Mouse (Mus musculus): ENCODE data around the gene Mgat1. TPM values are rescaled to one million over a fixed set of nuclear protein-coding genes. Genes with fewer than 3 reads are reported as not detected.
"Not testable (repeated sequence)": the region's sequence is repeated elsewhere in the genome, so short reads cannot be mapped to it uniquely, and the experiment has no call there.

Gene Mgat1
- polyA plus RNA-seq, 1 experiment from 2014 or later: 56.3 TPM

- Histone ChIP-seq H3K9me3 (no peaks in the 10 kb centered on the region), H3K27ac (no peak overlapping the region), H3K4me1 (no peaks in the 10 kb centered on the region), H3K4me2 (replicated peaks) (no peak overlapping the region), H3K9ac (no peak overlapping the region), H3K4me3 (no peak overlapping the region), H3K36me3 (peaks cover 20% of the 10 kb centered on the region), H3K27me3 (no peaks in the 10 kb centered on the region)
- 86% methylated on average over 15 of the region's 15 CpGs for WGBS
- no peak for ATAC-seq (ENCODE audit: low FRiP score, low read depth)
Observed at GRCm38 (mm10) chr11:49267970-49268579, 24.1 kb downstream of the Mgat1 start.

GRCm38 (mm10) chr11:49269761-49270160, 25.8 kb downstream of the Mgat1 start:
- WGBS: 93% methylated on average over 9 of the region's 9 CpGs
- Histone ChIP-seq H3K9me3 (no peaks in the 10 kb centered on the region), H3K4me2 (replicated peaks) (no peak overlapping the region), H3K36me3 (peaks cover 6% of the 10 kb centered on the region), H3K27ac (no peak overlapping the region), H3K4me1 (no peaks in the 10 kb centered on the region), H3K9ac (no peak overlapping the region), H3K4me3 (no peak overlapping the region), H3K27me3 (no peaks in the 10 kb centered on the region)
- no peak for ATAC-seq (ENCODE audit: low FRiP score, low read depth)

- no peaks in the 10 kb centered on the region for H3K9me3 ChIP-seq
- ATAC-seq (ENCODE audit: low FRiP score, low read depth): no peak
- no peaks in the 10 kb centered on the region for H3K27me3 ChIP-seq
- 93% methylated on average over 4 of the region's 4 CpGs for whole genome bisulfite sequencing
- H3K4me3 ChIP-seq: no peak overlapping the region
- H3K36me3 ChIP-seq: peaks cover under 1% of the 10 kb centered on the region; the same call in 1 of the 2 replicates
- H3K27ac ChIP-seq: no peak overlapping the region
- H3K4me2 ChIP-seq (replicated peaks): no peak overlapping the region
- no peak overlapping the region for H3K9ac ChIP-seq
- no peaks in the 10 kb centered on the region for H3K4me1 ChIP-seq
Observed at GRCm38 (mm10) chr11:49270368-49270767, 26.4 kb downstream of the Mgat1 start.

- Histone ChIP-seq H3K4me1 (no peaks in the 10 kb centered on the region), H3K9ac (no peak overlapping the region), H3K4me2 (replicated peaks) (no peak overlapping the region), H3K36me3 (no peaks in the 10 kb centered on the region), H3K27ac (no peak overlapping the region), H3K9me3 (no peaks in the 10 kb centered on the region), H3K27me3 (no peaks in the 10 kb centered on the region), H3K4me3 (no peak overlapping the region)
- WGBS: 34% methylated on average over 7 of the region's 7 CpGs
- peak; percentile 64; the same call in 1 of the 2 replicates for ATAC-seq (ENCODE audit: low FRiP score, low read depth)
Observed at GRCm38 (mm10) chr11:49271334-49271733, 27.3 kb downstream of the Mgat1 start.

DNA sequence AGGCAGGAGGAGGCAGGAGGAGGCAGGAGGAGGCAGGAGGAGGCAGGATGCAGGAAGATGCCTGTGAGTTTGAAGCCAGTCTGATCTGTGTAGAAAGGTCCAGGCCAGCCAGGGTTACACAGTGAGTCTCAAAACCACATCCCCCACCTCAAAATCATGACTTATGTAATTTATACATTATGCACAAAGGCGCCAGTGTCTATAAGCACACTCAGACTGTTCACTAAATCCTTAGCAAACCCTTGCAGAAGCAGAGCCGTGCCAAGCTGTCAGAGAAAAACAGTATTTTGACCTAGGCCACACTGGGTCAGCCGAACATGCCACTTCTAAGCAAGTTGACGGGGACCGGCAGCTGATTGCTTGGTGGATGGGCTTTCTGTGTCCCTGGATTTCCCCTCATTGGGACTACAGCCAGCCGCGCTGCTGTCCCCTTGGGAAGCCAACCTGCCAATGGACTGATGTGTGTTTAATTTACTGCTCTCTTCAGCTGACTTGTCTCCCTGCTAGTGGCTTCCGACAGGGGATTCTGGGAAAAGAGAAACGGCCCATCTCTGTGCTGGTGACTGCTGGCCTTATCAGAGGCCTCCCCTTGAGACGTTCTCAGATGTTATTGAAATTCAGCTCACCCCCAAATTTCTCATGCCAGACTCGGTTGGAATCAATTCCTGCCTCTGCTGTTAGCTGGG, 30.0 kb downstream of the Mgat1 start:
- Histone ChIP-seq H3K9ac (no peak overlapping the region), H3K9me3 (no peaks in the 10 kb centered on the region), H3K27me3 (no peaks in the 10 kb centered on the region), H3K4me2 (replicated peaks) (no peak overlapping the region), H3K36me3 (no peaks in the 10 kb centered on the region), H3K27ac (no peak overlapping the region), H3K4me3 (no peak overlapping the region), H3K4me1 (no peaks in the 10 kb centered on the region)
- ATAC-seq (ENCODE audit: low FRiP score, low read depth): no peak
- 67% methylated on average over 11 of the region's 11 CpGs for WGBS

GRCm38 (mm10) chr11:49278222-49278621, 34.2 kb downstream of the Mgat1 start, which contains the start of gene Olfr1393:
Gene Olfr1393 (plus strand): TSS chr11:49278304.
- WGBS: 84% methylated on average over 3 of the region's 3 CpGs

DNA sequence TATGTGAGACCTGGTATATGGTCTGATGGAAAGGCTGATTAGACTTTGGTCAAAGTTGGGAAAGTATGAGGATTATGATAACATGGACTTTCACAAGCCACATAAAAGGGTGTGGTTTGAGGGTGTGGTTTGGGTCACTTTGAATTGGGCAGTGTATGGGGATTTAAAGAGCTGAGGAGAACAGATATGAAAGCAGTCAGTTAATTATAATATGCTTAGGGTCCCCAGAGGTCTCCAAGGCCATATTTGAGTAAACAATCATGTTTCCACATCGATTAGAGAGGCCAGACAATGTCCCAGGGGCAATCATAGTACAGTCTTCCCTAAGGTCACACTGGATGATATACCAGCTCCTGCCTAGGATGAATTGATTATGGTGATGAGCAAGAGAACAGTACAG, 41.0 kb downstream of the Mgat1 start, which contains the start of gene Olfr1392:
Gene Olfr1392 (plus strand): TSS at position 301 of the 400 bp plus-strand sequence.
- not testable (repeated sequence) for ATAC-seq (ENCODE audit: low FRiP score, low read depth); H3K4me2 ChIP-seq (replicated peaks); H3K4me1 ChIP-seq; H3K36me3 ChIP-seq; H3K27ac ChIP-seq; H3K27me3 ChIP-seq; H3K9me3 ChIP-seq; H3K9ac ChIP-seq; H3K4me3 ChIP-seq
- WGBS: 65% methylated on average over 1 of the region's 1 CpGs

More at GRCm38 (mm10) chr11:49278222-49278621, 34.2 kb downstream of the Mgat1 start, which contains the start of gene Olfr1393:
- Histone ChIP-seq H3K27me3 (no peaks in the 10 kb centered on the region), H3K36me3 (no peaks in the 10 kb centered on the region), H3K9me3 (no peaks in the 10 kb centered on the region), H3K4me1 (no peaks in the 10 kb centered on the region), H3K4me2 (replicated peaks) (no peak within 1 kb of the TSS), H3K9ac (no peak within 1 kb of the TSS), H3K27ac (no peak within 1 kb of the TSS), H3K4me3 (no peak within 1 kb of the TSS)
- ATAC-seq (ENCODE audit: low FRiP score, low read depth): no peak

DNA sequence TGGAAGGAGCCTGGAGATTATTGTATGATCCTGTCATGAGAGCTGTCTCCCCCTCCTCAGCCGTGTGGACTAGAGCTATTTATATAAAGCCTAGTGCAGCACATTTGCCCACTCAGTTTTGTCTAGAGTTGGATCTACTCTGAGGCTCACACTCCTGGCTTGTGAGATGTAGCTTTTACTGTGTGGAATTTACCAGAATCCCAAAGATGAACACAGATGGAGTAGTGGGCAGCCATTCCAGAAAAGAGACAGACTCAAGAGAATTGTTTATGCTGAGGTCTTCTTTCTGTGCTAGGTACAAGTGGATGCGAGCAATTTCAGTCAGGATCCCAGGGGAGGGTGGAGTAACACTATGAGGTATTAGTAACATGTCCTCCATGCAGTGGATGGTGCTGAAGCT, 43.3 kb downstream of the Mgat1 start:
- no peaks in the 10 kb centered on the region for H3K4me1 ChIP-seq
- H3K4me3 ChIP-seq: no peak overlapping the region
- ATAC-seq (ENCODE audit: low FRiP score, low read depth): no peak
- H3K9me3 ChIP-seq: no peaks in the 10 kb centered on the region
- no peaks in the 10 kb centered on the region for H3K27me3 ChIP-seq
- H3K4me2 ChIP-seq (replicated peaks): no peak overlapping the region
- no peak overlapping the region for H3K27ac ChIP-seq
- no peaks in the 10 kb centered on the region for H3K36me3 ChIP-seq
- WGBS: 74% methylated on average over 2 of the region's 2 CpGs
- H3K9ac ChIP-seq: no peak overlapping the region

DNA sequence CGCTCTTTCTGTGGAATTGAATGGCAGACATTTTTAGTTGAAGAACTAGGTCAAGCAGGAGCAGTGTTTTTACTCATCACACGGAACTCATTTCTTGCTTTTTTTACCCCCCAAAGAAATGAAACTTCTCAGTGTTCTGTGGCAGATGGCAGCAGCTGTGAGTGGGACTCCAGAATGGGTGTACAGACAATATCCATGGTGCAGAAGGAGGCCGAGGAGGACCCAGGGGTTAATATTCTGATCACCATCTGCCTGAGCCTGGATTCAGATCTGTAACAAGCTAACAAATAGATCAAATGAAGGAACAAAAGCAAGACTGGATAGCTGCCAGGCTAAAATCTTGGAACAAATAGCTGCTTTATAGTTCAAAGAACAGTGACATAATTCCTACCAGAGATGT, 48.8 kb downstream of the Mgat1 start:
- Histone ChIP-seq H3K9ac (no peak overlapping the region), H3K9me3 (no peaks in the 10 kb centered on the region), H3K36me3 (no peaks in the 10 kb centered on the region), H3K27ac (no peak overlapping the region), H3K4me2 (replicated peaks) (no peak overlapping the region), H3K27me3 (no peaks in the 10 kb centered on the region), H3K4me1 (no peaks in the 10 kb centered on the region), H3K4me3 (no peak overlapping the region)
- 75% methylated on average over 3 of the region's 3 CpGs for WGBS
- no peak for ATAC-seq (ENCODE audit: low FRiP score, low read depth)

- no peak within 1 kb of the TSS for H3K27ac ChIP-seq
- no peak within 1 kb of the TSS for H3K9ac ChIP-seq
- ATAC-seq (ENCODE audit: low FRiP score, low read depth): no peak
- H3K4me2 ChIP-seq (replicated peaks): no peak within 1 kb of the TSS
- H3K27me3 ChIP-seq: no peaks in the 10 kb centered on the region
- H3K4me3 ChIP-seq: no peak within 1 kb of the TSS
- no peaks in the 10 kb centered on the region for H3K4me1 ChIP-seq
- H3K9me3 ChIP-seq: no peaks in the 10 kb centered on the region
- no peaks in the 10 kb centered on the region for H3K36me3 ChIP-seq
Observed at GRCm38 (mm10) chr11:49304441-49304840, 60.5 kb downstream of the Mgat1 start, which contains the start of gene Olfr10. Gene Olfr10 (plus strand): TSS chr11:49304741.

DNA sequence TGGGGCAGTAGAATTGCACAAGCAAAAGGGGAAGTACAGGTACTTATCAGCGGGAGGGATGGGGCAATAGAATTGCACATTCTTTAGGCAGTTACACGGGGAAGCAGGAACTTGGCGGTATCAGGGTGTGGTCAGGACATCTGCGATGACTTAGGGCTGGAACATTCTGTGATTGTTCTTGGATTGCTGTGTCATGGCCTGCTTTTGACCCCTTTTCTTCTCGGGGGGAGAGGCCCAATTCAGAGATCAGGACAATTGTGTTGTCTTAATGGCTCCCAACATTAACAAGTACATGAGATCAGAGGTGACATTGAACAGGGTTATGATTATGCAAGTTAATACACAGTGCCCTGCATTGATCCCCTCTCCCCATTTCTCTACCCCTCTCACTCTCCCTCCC, 64.6 kb downstream of the Mgat1 start:
- not testable (repeated sequence) for H3K4me2 ChIP-seq (replicated peaks); H3K9me3 ChIP-seq; H3K27me3 ChIP-seq; H3K36me3 ChIP-seq; H3K27ac ChIP-seq; ATAC-seq (ENCODE audit: low FRiP score, low read depth); H3K4me1 ChIP-seq; H3K4me3 ChIP-seq; H3K9ac ChIP-seq
- 89% methylated on average over 5 of the region's 5 CpGs for WGBS

Measured in limb, embryonic 13.5 days (tissue).